Mouse (Mus musculus) liver, embryonic 15.5 days (tissue): ENCODE measurements at regions not wholly inside any gene's neighbourhood (a gene's known extent, or its start where the extent isn't known, plus 50 kb on each side); places are given as distances from the start of the nearest gene placed in this dataset.

Source experiments
- ATAC-seq: fragments of 200-750 bp; cut with Nextera tagmentation; 2 replicates; pipeline ENCODE4 v1.8.0; 2017; ENCODE audit warnings: moderate number of reproducible peaks, mild to moderate bottlenecking, moderate library complexity; ENCODE audit not compliant: insufficient read depth
- H3K27ac ChIP-seq: fragments of 300-500 bp; sonication (generic); replicated peaks from 2 replicates; pipeline ENCODE4 v1.5.1; 2015; ENCODE audit warnings: mild to moderate bottlenecking, inconsistent platforms
- H3K27me3 ChIP-seq: fragments of 300-500 bp; sonication (generic); 2 replicates; pipeline ENCODE4 v1.6.1; 2015; ENCODE audit warnings: mild to moderate bottlenecking, inconsistent platforms
- H3K36me3 ChIP-seq: fragments of 300-500 bp; sonication (generic); replicated peaks from 2 replicates; pipeline ENCODE4 v1.6.1; 2015; ENCODE audit warnings: moderate library complexity, mild to moderate bottlenecking, inconsistent platforms
- H3K4me1 ChIP-seq: fragments of 300-500 bp; sonication (generic); replicated peaks from 2 replicates; pipeline ENCODE4 v1.6.1; 2015; ENCODE audit warnings: inconsistent platforms
- H3K4me2 ChIP-seq: fragments of 300-500 bp; sonication (generic); 2 replicates; pipeline ENCODE4 v1.6.1; 2015; ENCODE audit warnings: moderate library complexity, mild to moderate bottlenecking, inconsistent platforms
- H3K4me3 ChIP-seq: fragments of 300-500 bp; sonication (generic); replicated peaks from 2 replicates; pipeline ENCODE4 v1.5.1; 2015; ENCODE audit warnings: mild to moderate bottlenecking, inconsistent platforms
- H3K9ac ChIP-seq: fragments of 300-500 bp; sonication (generic); 2 replicates; pipeline ENCODE4 v1.6.1; 2015; ENCODE audit warnings: moderate library complexity, mild to moderate bottlenecking, inconsistent platforms
- H3K9me3 ChIP-seq: fragments of 300-500 bp; sonication (generic); replicated peaks from 2 replicates; pipeline ENCODE4 v1.6.1; 2016; ENCODE audit warnings: inconsistent platforms
- WGBS: fragments of 180-500 bp; shearing (Covaris S2); methylation state at CpG from one replicate; pipeline ENCODE4 v1.1.7; 2015; ENCODE audit warnings: mixed read lengths; ENCODE audit not compliant: insufficient replicate concordance; 5-methylcytosine and 5-hydroxymethylcytosine counted together

- Histone ChIP-seq H3K4me2 (no peak overlapping the region), H3K27ac (no peak overlapping the region), H3K27me3 (no peaks in the 10 kb centered on the region), H3K36me3 (no peaks in the 10 kb centered on the region), H3K9me3 (no peaks in the 10 kb centered on the region), H3K4me3 (no peak overlapping the region), H3K4me1 (peaks cover 8% of the 10 kb centered on the region), H3K9ac (no peak overlapping the region)
- no peak for ATAC-seq
- 44% methylated on average over 4 of the region's 4 CpGs for WGBS
Observed at GRCm38 (mm10) chr10:122566601-122567000, 112.0 kb upstream of the Ppm1h start.

- Histone ChIP-seq H3K9me3 (no peaks in the 10 kb centered on the region), H3K9ac (no peak overlapping the region), H3K27ac (no peak overlapping the region; the same call in 1 of the 2 replicates), H3K27me3 (no peaks in the 10 kb centered on the region), H3K4me2 (no peak overlapping the region), H3K4me1 (peaks cover 6% of the 10 kb centered on the region), H3K4me3 (no peak overlapping the region), H3K36me3 (no peaks in the 10 kb centered on the region)
- 43% methylated on average over 13 of the region's 13 CpGs for WGBS
- peak; percentile 15; the same call in 1 of the 2 replicates for ATAC-seq
Observed at GRCm38 (mm10) chr10:122569546-122570202, 108.9 kb upstream of the Ppm1h start.

- Histone ChIP-seq H3K4me3 (no peak overlapping the region), H3K9me3 (no peaks in the 10 kb centered on the region), H3K9ac (no peak overlapping the region), H3K36me3 (no peaks in the 10 kb centered on the region), H3K27me3 (no peaks in the 10 kb centered on the region), H3K4me1 (peaks cover 6% of the 10 kb centered on the region), H3K4me2 (no peak overlapping the region), H3K27ac (no peak overlapping the region)
- WGBS = 54% methylated on average over 13 of the region's 13 CpGs
- ATAC-seq = no peak
Observed at GRCm38 (mm10) chr10:122570909-122571551, 107.5 kb upstream of the Ppm1h start.

- Histone ChIP-seq H3K9ac (no peak overlapping the region), H3K4me2 (no peak overlapping the region), H3K27me3 (no peaks in the 10 kb centered on the region), H3K4me3 (no peak overlapping the region), H3K27ac (no peak overlapping the region), H3K9me3 (no peaks in the 10 kb centered on the region), H3K4me1 (no peaks in the 10 kb centered on the region), H3K36me3 (no peaks in the 10 kb centered on the region)
- WGBS = 70% methylated on average over 8 of the region's 8 CpGs
- ATAC-seq = no peak
Observed at GRCm38 (mm10) chr10:122576171-122577063, 102.1 kb upstream of the Ppm1h start.

DNA sequence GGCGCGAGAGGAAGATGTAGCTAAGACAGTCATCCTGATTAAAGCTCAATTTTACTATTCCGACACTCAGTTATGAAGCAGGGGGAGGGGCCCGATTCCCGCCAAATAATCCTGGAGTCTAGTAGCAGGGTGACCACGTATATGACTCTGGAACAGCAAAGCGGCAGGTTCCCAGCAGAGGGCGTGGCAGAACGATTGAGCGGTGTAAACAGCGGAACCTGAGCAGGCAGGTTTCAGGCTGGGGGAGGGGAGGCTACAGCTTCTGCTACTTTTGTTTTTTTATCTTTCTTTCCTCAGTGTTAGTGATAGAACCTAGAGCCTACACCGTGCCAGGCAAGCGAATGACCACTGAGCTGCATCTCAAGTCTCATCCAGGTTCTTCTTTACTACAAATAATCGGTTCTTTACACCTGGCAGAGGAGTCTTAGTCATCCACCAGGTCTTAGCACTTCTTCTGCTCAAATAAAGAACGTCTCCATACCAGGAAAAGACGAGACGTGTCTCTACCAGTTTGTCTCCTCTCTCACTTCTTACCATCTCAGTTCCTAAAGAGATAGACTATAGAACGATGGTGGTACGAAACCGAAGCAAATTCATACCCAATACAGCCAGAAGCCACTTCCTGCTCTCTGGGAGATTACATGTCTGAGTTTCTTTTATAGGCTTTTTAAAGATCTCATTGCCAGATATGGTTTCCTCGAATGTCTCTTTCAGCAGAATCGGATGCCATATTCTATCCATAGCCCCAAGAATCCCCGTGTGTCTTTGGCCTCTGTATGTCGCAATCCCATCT, 100.2 kb upstream of the Ppm1h start:
- no peak for ATAC-seq
- H3K4me3 ChIP-seq = no peak overlapping the region
- no peaks in the 10 kb centered on the region for H3K36me3 ChIP-seq
- no peaks in the 10 kb centered on the region for H3K4me1 ChIP-seq
- WGBS = 47% methylated on average over 24 of the region's 24 CpGs
- no peak overlapping the region for H3K9ac ChIP-seq
- H3K9me3 ChIP-seq = no peaks in the 10 kb centered on the region
- H3K27me3 ChIP-seq = no peaks in the 10 kb centered on the region
- H3K27ac ChIP-seq = no peak overlapping the region
- H3K4me2 ChIP-seq = no peak overlapping the region

DNA sequence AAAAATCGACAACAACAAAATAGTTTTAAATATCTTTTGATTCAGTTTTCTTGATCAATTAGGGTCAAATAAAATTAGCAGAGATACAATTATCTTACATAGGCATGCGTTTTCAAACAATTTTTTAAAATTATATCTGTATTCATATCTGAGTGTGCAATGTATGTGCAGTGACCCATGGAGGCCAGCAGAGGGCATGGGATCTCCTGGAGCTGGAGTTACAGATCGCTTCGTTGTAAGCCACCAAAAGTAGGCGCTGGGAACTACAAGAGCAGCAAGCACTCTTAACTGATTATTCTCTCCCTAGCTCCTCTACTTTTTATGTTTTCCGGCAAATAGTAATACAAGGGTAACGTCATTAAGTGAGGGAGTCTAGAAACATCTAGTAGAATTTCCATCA, 97.5 kb upstream of the Ppm1h start:
- no peaks in the 10 kb centered on the region for H3K9me3 ChIP-seq
- 65% methylated on average over 7 of the region's 7 CpGs for WGBS
- H3K9ac ChIP-seq = no peak overlapping the region
- no peak overlapping the region for H3K27ac ChIP-seq
- no peak for ATAC-seq
- no peak overlapping the region for H3K4me3 ChIP-seq
- H3K27me3 ChIP-seq = no peaks in the 10 kb centered on the region
- no peak overlapping the region for H3K4me2 ChIP-seq
- no peaks in the 10 kb centered on the region for H3K4me1 ChIP-seq
- H3K36me3 ChIP-seq = no peaks in the 10 kb centered on the region

- Histone ChIP-seq H3K27ac (no peak overlapping the region), H3K9me3 (no peaks in the 10 kb centered on the region), H3K4me3 (no peak overlapping the region), H3K9ac (no peak overlapping the region), H3K36me3 (no peaks in the 10 kb centered on the region), H3K27me3 (no peaks in the 10 kb centered on the region), H3K4me2 (no peak overlapping the region), H3K4me1 (no peaks in the 10 kb centered on the region)
- ATAC-seq = no peak
- 50% methylated on average over 3 of the region's 3 CpGs for WGBS
Observed at GRCm38 (mm10) chr10:122587541-122587940, 91.0 kb upstream of the Ppm1h start.

DNA sequence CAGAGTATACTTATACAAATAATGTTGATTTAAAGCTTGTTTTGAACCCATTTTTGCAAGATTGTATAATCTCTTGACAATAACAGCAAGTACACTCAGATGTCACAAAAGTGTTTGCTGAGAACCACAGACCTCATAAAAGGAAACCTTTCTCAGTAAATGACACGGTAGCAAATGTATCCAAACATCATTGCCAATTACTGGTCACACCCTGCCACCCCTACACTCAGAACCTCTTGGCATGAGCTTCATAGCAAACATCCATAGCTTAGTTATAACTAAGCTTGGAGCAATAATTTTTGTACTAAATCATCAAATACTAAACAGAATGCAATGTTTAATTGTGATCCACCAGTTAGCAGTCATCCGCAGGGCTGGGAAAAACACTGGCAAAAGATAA, 79.1 kb upstream of the Ppm1h start:
- Histone ChIP-seq H3K27me3 (no peaks in the 10 kb centered on the region), H3K4me2 (no peak overlapping the region), H3K9ac (no peak overlapping the region), H3K36me3 (no peaks in the 10 kb centered on the region), H3K9me3 (no peaks in the 10 kb centered on the region), H3K4me3 (no peak overlapping the region), H3K4me1 (no peaks in the 10 kb centered on the region), H3K27ac (no peak overlapping the region)
- WGBS = 51% methylated on average over 2 of the region's 2 CpGs
- ATAC-seq = no peak

- Histone ChIP-seq H3K36me3 (no peaks in the 10 kb centered on the region), H3K9me3 (no peaks in the 10 kb centered on the region), H3K9ac (no peak overlapping the region), H3K4me3 (no peak overlapping the region), H3K4me1 (no peaks in the 10 kb centered on the region), H3K27me3 (no peaks in the 10 kb centered on the region), H3K4me2 (no peak overlapping the region), H3K27ac (no peak overlapping the region)
- ATAC-seq = no peak
- 39% methylated on average over 6 of the region's 6 CpGs for WGBS
Observed at GRCm38 (mm10) chr10:122602394-122602793, 76.2 kb upstream of the Ppm1h start.

DNA sequence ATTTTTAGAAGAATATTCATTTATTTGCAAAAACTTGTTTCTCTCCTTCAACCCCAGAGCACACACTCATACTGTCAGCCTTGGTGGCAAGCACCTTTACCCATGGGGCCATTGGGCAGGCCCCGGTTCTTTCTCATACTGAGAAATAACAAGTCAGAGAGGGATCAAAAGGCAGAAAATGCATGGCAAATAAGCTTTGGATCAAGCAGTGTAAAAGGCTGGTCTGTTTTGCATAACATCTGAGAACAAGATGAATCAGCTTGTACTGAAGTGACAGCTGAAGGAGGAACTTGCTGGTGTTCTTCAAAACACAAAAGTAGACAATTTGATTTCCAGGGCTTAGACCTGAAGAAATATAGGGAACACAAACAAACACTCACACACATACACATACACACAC, 74.6 kb upstream of the Ppm1h start:
- Histone ChIP-seq H3K9ac (no peak overlapping the region), H3K4me3 (no peak overlapping the region), H3K4me1 (no peaks in the 10 kb centered on the region), H3K36me3 (no peaks in the 10 kb centered on the region), H3K4me2 (no peak overlapping the region), H3K9me3 (no peaks in the 10 kb centered on the region), H3K27me3 (no peaks in the 10 kb centered on the region), H3K27ac (no peak overlapping the region)
- ATAC-seq = no peak
- WGBS = 52% methylated on average over 1 of the region's 1 CpGs

GRCm38 (mm10) chr10:122613281-122613680, 65.3 kb upstream of the Ppm1h start:
- no peak overlapping the region for H3K4me2 ChIP-seq
- WGBS = 60% methylated on average over 2 of the region's 2 CpGs
- ATAC-seq = no peak
- H3K36me3 ChIP-seq = no peaks in the 10 kb centered on the region
- H3K27me3 ChIP-seq = no peaks in the 10 kb centered on the region
- no peak overlapping the region for H3K4me3 ChIP-seq
- H3K9me3 ChIP-seq = no peaks in the 10 kb centered on the region
- no peak overlapping the region for H3K9ac ChIP-seq
- no peak overlapping the region for H3K27ac ChIP-seq
- H3K4me1 ChIP-seq = peaks cover 6% of the 10 kb centered on the region; the same call in 1 of the 2 replicates
